Mouse (Mus musculus) liver, adult 2 months (tissue): ENCODE results near the gene Abcb11. TPM values are rescaled to one million over a fixed set of nuclear protein-coding genes. Genes with fewer than 3 reads are reported as not detected.
A peak's percentile ranks its signal among the peaks of the same experiment; 100 is the strongest.

ENCODE experiments used
- DNase-seq: peaks from one replicate; pipeline ENCODE4 v3.0.0-alpha.2; 2011; ENCODE audit warnings: low read depth, low spot score; ENCODE audit errors: extremely low read depth
- H3K27ac ChIP-seq: fragments of 200-500 bp; replicated peaks from 2 replicates; pipeline ENCODE4 v1.5.1; 2012; ENCODE audit warnings: low read depth, mild to moderate bottlenecking, control low read depth, inconsistent platforms, low read length; ENCODE audit not compliant: insufficient read depth
- H3K27me3 ChIP-seq: fragments of 200-500 bp; 2 replicates; pipeline ENCODE4 v1.6.1; 2012; ENCODE audit warnings: mild to moderate bottlenecking, moderate library complexity, low read length, inconsistent platforms; ENCODE audit not compliant: control insufficient read depth, insufficient read depth
- H3K36me3 ChIP-seq: fragments of 200-500 bp; 2 replicates; pipeline ENCODE4 v1.6.1; 2012; ENCODE audit warnings: low read length, inconsistent platforms; ENCODE audit not compliant: control insufficient read depth, insufficient read depth
- H3K4me1 ChIP-seq: fragments of 200-500 bp; 2 replicates; pipeline ENCODE4 v1.6.1; 2011; ENCODE audit warnings: low read length; ENCODE audit not compliant: control insufficient read depth, insufficient read depth
- H3K4me3 ChIP-seq: fragments of 200-500 bp; 2 replicates; pipeline ENCODE4 v1.5.1; 2011; ENCODE audit warnings: low read depth, mild to moderate bottlenecking, control low read depth, low read length, moderate library complexity; ENCODE audit not compliant: insufficient read depth
- H3K79me2 ChIP-seq: fragments of 200-500 bp; 2 replicates; pipeline ENCODE4 v1.6.1; 2012; ENCODE audit warnings: inconsistent platforms, mild to moderate bottlenecking, low read length, moderate library complexity; ENCODE audit not compliant: control insufficient read depth, insufficient read depth
- H3K9ac ChIP-seq: fragments of 200-500 bp; 2 replicates; pipeline ENCODE4 v1.6.1; 2012; ENCODE audit warnings: low read depth, mild to moderate bottlenecking, control low read depth, inconsistent platforms, low read length
- CTCF ChIP-seq: fragments of 200-500 bp; IDR thresholded peaks from 2 replicates; pipeline ENCODE4 v1.5.1; 2011; ENCODE audit warnings: low read depth, low read length, control low read depth
- POLR2A ChIP-seq: fragments of 200-500 bp; IDR thresholded peaks from 2 replicates; pipeline ENCODE4 v1.6.1; 2011; ENCODE audit warnings: low read length, control low read depth; ENCODE audit not compliant: insufficient read depth; ENCODE audit errors: extremely low read depth
- WGBS: fragments of 180-500 bp; shearing (Covaris S2); methylation state at CpG from one replicate; pipeline ENCODE4 v1.1.7; 2018; 5-methylcytosine and 5-hydroxymethylcytosine counted together
- polyA plus RNA-seq: library from polyadenylated mRNA; depleted of rRNA; stranded (reverse); fragments of >200 nt; gene quantifications from 2 replicates; pipeline ENCODE4 v1.2.3, GENCODE M21; 2012
- total RNA-seq: library from RNA; depleted of rRNA; stranded (reverse); fragments of >200 nt; gene quantifications from 2 replicates; pipeline ENCODE4 v1.2.3, GENCODE M21; 2014

The Abcb11 gene
- total and polyA plus RNA-seq, 2 experiments = 226 to 649 TPM

DNA sequence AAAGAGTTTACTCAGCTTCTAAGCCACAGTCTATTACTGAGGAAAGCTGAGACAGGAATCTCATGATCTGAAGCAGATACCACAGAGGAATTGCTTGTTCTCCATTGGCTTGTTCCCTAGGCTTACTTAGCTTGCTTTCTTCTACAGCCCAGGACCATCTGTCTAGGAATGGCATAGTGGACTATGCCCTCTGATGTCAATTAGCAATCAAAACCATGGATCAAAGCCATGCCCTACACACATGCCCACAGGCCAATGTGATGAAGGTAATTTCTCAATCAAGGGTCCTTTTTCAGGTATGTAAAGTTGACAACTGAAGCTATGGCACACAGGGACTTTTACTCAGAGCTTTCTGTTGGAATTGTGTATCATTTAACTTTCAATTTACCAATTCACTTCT is 47.9 kb downstream of the Abcb11 start:
- Histone ChIP-seq H3K36me3 (peaks cover 69% of the 10 kb centered on the region), H3K9ac (no peak overlapping the region), H3K4me3 (no peak overlapping the region), H3K4me1 (no peaks in the 10 kb centered on the region), H3K27me3 (no peaks in the 10 kb centered on the region), H3K79me2 (no peaks in the 10 kb centered on the region), H3K27ac (no peak overlapping the region)
- no peak for TF ChIP-seq POLR2A
- TF ChIP-seq CTCF = no peak
- DNase-seq = peak; percentile 75

GRCm38 (mm10) chr2:69288989-69289388 is 53.4 kb downstream of the Abcb11 start:
- TF ChIP-seq CTCF = no peak
- no peak for TF ChIP-seq POLR2A
- Histone ChIP-seq H3K4me3 (no peak overlapping the region), H3K27ac (peak overlapping the region; percentile 47; the same call in 1 of the 2 replicates), H3K27me3 (no peaks in the 10 kb centered on the region), H3K36me3 (peaks cover 70% of the 10 kb centered on the region), H3K4me1 (no peaks in the 10 kb centered on the region; the same call in 1 of the 2 replicates), H3K79me2 (no peaks in the 10 kb centered on the region; the same call in 1 of the 2 replicates), H3K9ac (no peak overlapping the region)
- WGBS = 15% methylated on average over 5 of the region's 5 CpGs
- DNase-seq = peak; percentile 71

GRCm38 (mm10) chr2:69275875-69276274 is 66.5 kb downstream of the Abcb11 start:
- Histone ChIP-seq H3K27me3 (no peaks in the 10 kb centered on the region), H3K36me3 (peaks cover 49% of the 10 kb centered on the region), H3K9ac (no peak overlapping the region), H3K4me1 (no peaks in the 10 kb centered on the region), H3K4me3 (no peak overlapping the region), H3K27ac (no peak overlapping the region), H3K79me2 (peaks cover 2% of the 10 kb centered on the region; the same call in 1 of the 2 replicates)
- WGBS = 46% methylated on average over 1 of the region's 1 CpGs
- no peak for DNase-seq
- TF ChIP-seq CTCF (peak; percentile 32; the same call in 1 of the 2 replicates), POLR2A (no peak)

DNA sequence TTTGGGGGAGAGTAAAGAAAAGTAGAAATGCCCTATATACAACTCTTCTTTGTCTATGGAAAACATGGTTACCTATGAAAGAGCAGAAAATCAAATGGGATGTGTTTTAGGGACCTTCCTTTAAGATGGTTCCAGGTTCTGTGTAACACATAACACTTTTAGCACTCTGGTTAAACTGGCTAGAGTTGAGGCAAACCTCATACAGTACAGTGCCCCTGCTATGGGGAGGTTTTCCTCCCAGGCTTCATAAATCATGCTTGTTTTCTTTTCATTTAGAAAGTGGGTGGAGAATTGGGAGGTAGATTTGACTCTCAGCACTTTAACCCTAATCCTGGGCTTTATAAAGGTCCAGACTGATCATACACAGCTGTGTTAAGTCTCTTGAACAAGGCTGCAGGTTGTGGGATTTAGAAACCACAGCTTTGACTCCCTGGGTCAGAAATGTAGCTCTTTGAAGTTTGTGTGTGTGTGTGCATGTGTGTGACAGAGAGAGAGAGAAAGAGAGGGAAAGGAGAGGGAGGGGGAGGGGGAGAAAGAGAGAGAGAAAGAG is 78.3 kb downstream of the Abcb11 start:
- DNase-seq = no peak
- no peak overlapping the region for H3K4me3 ChIP-seq
- no peak for TF ChIP-seq POLR2A
- TF ChIP-seq CTCF = no peak
- no peaks in the 10 kb centered on the region for H3K4me1 ChIP-seq
- H3K27ac ChIP-seq = no peak overlapping the region
- no peak overlapping the region for H3K9ac ChIP-seq
- H3K27me3 ChIP-seq = no peaks in the 10 kb centered on the region
- peaks cover 60% of the 10 kb centered on the region for H3K36me3 ChIP-seq
- H3K79me2 ChIP-seq = no peaks in the 10 kb centered on the region

GRCm38 (mm10) chr2:69248221-69248755 is 94.1 kb downstream of the Abcb11 start:
- TF ChIP-seq CTCF (no peak), POLR2A (no peak)
- H3K79me2 ChIP-seq = no peaks in the 10 kb centered on the region
- no peaks in the 10 kb centered on the region for H3K4me1 ChIP-seq
- WGBS = 60% methylated on average over 16 of the region's 16 CpGs
- peaks cover 46% of the 10 kb centered on the region for H3K36me3 ChIP-seq
- no peak for DNase-seq
- H3K27me3 ChIP-seq = no peaks in the 10 kb centered on the region
- H3K27ac ChIP-seq = no peak overlapping the region
- no peak overlapping the region for H3K4me3 ChIP-seq
- H3K9ac ChIP-seq = no peak overlapping the region

DNA sequence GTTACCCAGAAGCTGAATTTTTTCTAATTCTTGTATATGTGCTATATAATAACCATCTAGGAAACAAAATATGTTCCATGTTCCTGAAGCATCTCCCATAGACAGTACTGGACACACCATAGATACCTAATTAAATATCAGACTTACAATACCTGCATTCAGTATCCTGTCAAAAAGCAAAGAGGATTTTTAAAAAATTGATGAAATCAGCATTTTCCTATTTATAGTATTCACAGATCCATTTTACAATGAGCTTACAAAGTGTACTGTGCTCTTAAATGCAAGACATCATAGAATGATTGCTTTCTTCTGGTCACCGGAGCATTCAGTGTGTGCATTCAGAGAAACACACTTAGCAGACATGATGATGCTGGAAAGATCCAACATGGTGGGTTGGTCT is 95.3 kb downstream of the Abcb11 start:
- Histone ChIP-seq H3K4me3 (no peak overlapping the region), H3K79me2 (no peaks in the 10 kb centered on the region), H3K4me1 (no peaks in the 10 kb centered on the region), H3K36me3 (peaks cover 52% of the 10 kb centered on the region), H3K9ac (no peak overlapping the region), H3K27me3 (no peaks in the 10 kb centered on the region), H3K27ac (no peak overlapping the region)
- TF ChIP-seq CTCF (no peak), POLR2A (no peak)
- WGBS = 98% methylated on average over 1 of the region's 1 CpGs
- DNase-seq = no peak
